Comparison of ENCODE assay signal across 8 mouse cellular contexts in genomic region chr4:110051281-110051665, GRCm38 (mm10).
DNase-seq lines count a peak whose midpoint lies in the region; ATAC-seq lines count a peak whose summit lies in the region.

No protein-coding gene starts in this region.

- H3K4me2 ChIP-seq in limb, embryonic 12.5 days, result peak overlapping the region; percentile 80
- H3K4me2 ChIP-seq in stomach, embryonic 14.5 days (replicated peaks; ENCODE audit: low read depth, low read length), result peak overlapping the region; percentile 74

- peak overlapping the region; percentile 59 for H3K9ac ChIP-seq in limb, embryonic 12.5 days (replicated peaks)
- H3K9ac ChIP-seq in stomach, embryonic 14.5 days (replicated peaks; ENCODE audit: low read depth, low read length), result no peak overlapping the region

- no peak for DNase-seq in cerebellum, adult 9-10 months
- DNase-seq in testis, postnatal 10 days (ENCODE audit: low spot score), result no peak

- no peaks in the 10 kb centered on the region for H3K36me3 ChIP-seq in erythroblast, embryonic 14.5 days (ENCODE audit: control insufficient read depth)
- H3K36me3 ChIP-seq in megakaryocyte, embryonic 14.5 days (replicated peaks; ENCODE audit: low read length), result no peaks in the 10 kb centered on the region
- H3K36me3 ChIP-seq in limb, embryonic 12.5 days, result no peaks in the 10 kb centered on the region
- no peaks in the 10 kb centered on the region for H3K36me3 ChIP-seq in stomach, embryonic 14.5 days (ENCODE audit: control insufficient read depth, insufficient read depth, low read length)

- no peak overlapping the region for H3K27ac ChIP-seq in limb, embryonic 12.5 days
- no peak overlapping the region for H3K27ac ChIP-seq in stomach, embryonic 14.5 days (ENCODE audit: low read length)

- peaks cover 11% of the 10 kb centered on the region for H3K27me3 ChIP-seq in erythroblast, embryonic 14.5 days (ENCODE audit: control insufficient read depth)
- peaks cover 29% of the 10 kb centered on the region for H3K27me3 ChIP-seq in megakaryocyte, embryonic 14.5 days (replicated peaks)
- peaks cover 8% of the 10 kb centered on the region; the same call in 1 of the 2 replicates for H3K27me3 ChIP-seq in limb, embryonic 12.5 days
- H3K27me3 ChIP-seq in stomach, embryonic 14.5 days (ENCODE audit: control insufficient read depth, insufficient read depth, low read length), result no peaks in the 10 kb centered on the region

- WGBS in limb, embryonic 12.5 days, result 18% methylated on average over 12 of the region's 12 CpGs
- WGBS in stomach, embryonic 14.5 days, result 12% methylated on average over 12 of the region's 12 CpGs

- peaks cover 7% of the 10 kb centered on the region for H3K4me1 ChIP-seq in erythroblast, embryonic 14.5 days (ENCODE audit: control insufficient read depth)
- peaks cover 12% of the 10 kb centered on the region for H3K4me1 ChIP-seq in megakaryocyte, embryonic 14.5 days
- peaks cover 4% of the 10 kb centered on the region for H3K4me1 ChIP-seq in limb, embryonic 12.5 days (replicated peaks)
- H3K4me1 ChIP-seq in stomach, embryonic 14.5 days (ENCODE audit: control insufficient read depth, insufficient read depth, low read length), result 0 out of 2 replicates have a peak, but pooled peaks cover 5% of the 10 kb centered on the region

- peak overlapping the region; percentile 14 for H3K4me3 ChIP-seq in erythroblast, embryonic 14.5 days (replicated peaks)
- peak overlapping the region; percentile 93 for H3K4me3 ChIP-seq in megakaryocyte, embryonic 14.5 days (replicated peaks)
- H3K4me3 ChIP-seq in limb, embryonic 12.5 days (replicated peaks), result peak overlapping the region; percentile 48
- peak overlapping the region; percentile 35 for H3K4me3 ChIP-seq in stomach, embryonic 14.5 days (ENCODE audit: low read depth, low read length)

- ATAC-seq in erythroblast, adult 5-6 weeks (replicated peaks; ENCODE audit: low FRiP score, poor library complexity, severe bottlenecking), result no peak
- no peak for ATAC-seq in megakaryocyte, adult 5-6 weeks (ENCODE audit: poor library complexity, severe bottlenecking)
- no peak for ATAC-seq in limb, embryonic 12.5 days (ENCODE audit: insufficient number of reproducible peaks, insufficient read depth, low FRiP score, low TSS enrichment, low read depth)
- no peak for ATAC-seq in stomach, embryonic 14.5 days (ENCODE audit: insufficient number of reproducible peaks, insufficient read depth, low FRiP score, low read depth)

- no peaks in the 10 kb centered on the region for H3K9me3 ChIP-seq in erythroblast, embryonic 14.5 days (ENCODE audit: control insufficient read depth, low read length)
- H3K9me3 ChIP-seq in megakaryocyte, embryonic 14.5 days, result no peaks in the 10 kb centered on the region
- H3K9me3 ChIP-seq in limb, embryonic 12.5 days, result no peaks in the 10 kb centered on the region
- no peaks in the 10 kb centered on the region for H3K9me3 ChIP-seq in stomach, embryonic 14.5 days (ENCODE audit: control insufficient read depth, low read depth, low read length)

Comparison
In these comparisons a context has a peak if more than half of its experiments do, and no peak if none do; other contexts are left out.
1. H3K4me3 ChIP-seq: peak in every context shown above with its lines; median percentile 93 in megakaryocyte, embryonic 14.5 days; 48 in limb, embryonic 12.5 days; 35 in stomach, embryonic 14.5 days; 14 in erythroblast, embryonic 14.5 days.